Mouse (Mus musculus) small intestine, adult 2 months (tissue): Measurements from ENCODE around the gene Clhc1. TPM values are rescaled to one million over a fixed set of nuclear protein-coding genes. Genes with fewer than 3 reads are reported as not detected.

Source experiments
- H3K27ac ChIP-seq: fragments of 200-500 bp; 2 replicates; pipeline ENCODE4 v1.5.1; 2012; ENCODE audit warnings: low read depth, low read length, control low read depth, inconsistent platforms; ENCODE audit not compliant: insufficient read depth
- H3K27me3 ChIP-seq: fragments of 200-500 bp; 2 replicates; pipeline ENCODE4 v1.6.1; 2012; ENCODE audit warnings: mild to moderate bottlenecking, moderate library complexity, low read length, inconsistent platforms; ENCODE audit not compliant: control insufficient read depth, insufficient read depth
- H3K36me3 ChIP-seq: fragments of 200-500 bp; 2 replicates; pipeline ENCODE4 v1.6.1; 2012; ENCODE audit warnings: mild to moderate bottlenecking, low read length, control low read depth, inconsistent platforms; ENCODE audit not compliant: control insufficient read depth, insufficient read depth
- H3K4me1 ChIP-seq: fragments of 200-500 bp; 2 replicates; pipeline ENCODE4 v1.6.1; 2012; ENCODE audit warnings: low read length, inconsistent platforms, mixed read lengths; ENCODE audit not compliant: control insufficient read depth, insufficient read depth, insufficient read length
- H3K4me3 ChIP-seq: fragments of 200-500 bp; 2 replicates; pipeline ENCODE4 v1.5.1; 2012; ENCODE audit warnings: low read depth, mild to moderate bottlenecking, control low read depth, inconsistent platforms, low read length, moderate library complexity
- CTCF ChIP-seq: fragments of 200-500 bp; IDR thresholded peaks from 2 replicates; pipeline ENCODE4 v1.5.1; 2012; ENCODE audit warnings: low read depth, mild to moderate bottlenecking, control low read depth, inconsistent platforms, low read length, moderate library complexity, mixed read lengths; ENCODE audit not compliant: insufficient replicate concordance, insufficient read length; ENCODE audit errors: extremely low read depth
- POLR2A ChIP-seq: fragments of 200-500 bp; IDR thresholded peaks from 2 replicates; pipeline ENCODE4 v1.6.1; 2012; ENCODE audit warnings: low read depth, mild to moderate bottlenecking, control low read depth, inconsistent platforms, low read length, moderate library complexity
- WGBS: fragments of 180-500 bp; shearing (Covaris S2); methylation state at CpG from one replicate; pipeline ENCODE4 v1.1.7; 2018; 5-methylcytosine and 5-hydroxymethylcytosine counted together
- polyA plus RNA-seq: library from polyadenylated mRNA; depleted of rRNA; stranded (reverse); fragments of >200 nt; gene quantifications from 2 replicates; pipeline ENCODE4 v1.2.3, GENCODE M21; 2012; rRNA removed

Clhc1 gene
- polyA plus RNA-seq, 1 experiment, result not detected

DNA sequence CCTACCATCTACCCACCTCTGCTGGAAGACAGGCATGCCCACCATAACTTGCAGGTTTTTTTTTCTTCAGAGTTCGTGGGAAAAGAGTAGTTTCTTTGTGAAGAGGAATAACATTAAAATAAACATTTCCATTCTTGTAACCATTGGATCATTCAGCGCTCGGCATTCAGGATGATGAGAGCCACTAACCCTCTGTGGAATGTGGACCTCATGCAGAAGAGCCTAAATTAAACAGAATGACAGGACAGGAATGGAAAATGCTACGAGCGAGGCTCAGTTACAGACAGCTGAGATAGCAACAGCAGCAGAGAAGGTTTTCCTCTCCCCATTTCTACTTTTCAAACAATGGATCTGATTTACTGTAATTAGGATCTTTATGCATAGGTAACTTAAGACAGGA, 78.8 kb downstream of the Clhc1 start:
- TF ChIP-seq POLR2A (no peak), CTCF (no peak)
- Histone ChIP-seq H3K4me1 (no peaks in the 10 kb centered on the region), H3K27me3 (no peaks in the 10 kb centered on the region), H3K27ac (no peak overlapping the region), H3K4me3 (no peak overlapping the region), H3K36me3 (no peaks in the 10 kb centered on the region)
- WGBS, result 64% methylated on average over 5 of the region's 5 CpGs

- 91% methylated on average over 3 of the region's 3 CpGs for WGBS
- no peak for TF ChIP-seq POLR2A
- TF ChIP-seq CTCF, result no peak
- Histone ChIP-seq H3K27me3 (no peaks in the 10 kb centered on the region), H3K4me1 (no peaks in the 10 kb centered on the region), H3K4me3 (no peak overlapping the region), H3K36me3 (no peaks in the 10 kb centered on the region), H3K27ac (no peak overlapping the region)
These were observed 80.0 kb downstream of the Clhc1 start for GRCm38 (mm10) chr11:29627706-29628105.

Other genes starting within 250 kb of the Clhc1 start
- gene Ccdc88a, start 174.3 kb upstream of the Clhc1 start, polyA plus RNA-seq, result 0.24 and 0.52 TPM in 2 replicates
- 0.09 and 0.47 TPM in 2 replicates for gene Prorsd1, start 32.9 kb upstream of the Clhc1 start, polyA plus RNA-seq
- 2.7 and 3.4 TPM in 2 replicates for gene Mtif2, start 21.5 kb upstream of the Clhc1 start, polyA plus RNA-seq
- 12.8 and 16.2 TPM in 2 replicates for gene Rps27a, start 159 bp downstream of the Clhc1 start, polyA plus RNA-seq
- 27.5 and 48.0 TPM in 2 replicates for gene Rtn4, start 145.0 kb downstream of the Clhc1 start, polyA plus RNA-seq